Mouse (Mus musculus) ES-E14 (cell line): Measurements from ENCODE around the gene Arhgef2.

Experiments used
- CHD2 ChIP-seq: IDR thresholded peaks from 2 replicates; pipeline ENCODE4 v1.6.1; 2014; ENCODE audit warnings: mild to moderate bottlenecking, low read depth, low read length, inconsistent platforms
- HCFC1 ChIP-seq: IDR thresholded peaks from 2 replicates; pipeline ENCODE4 v1.6.1; 2012; ENCODE audit warnings: low read length, inconsistent platforms, borderline replicate concordance; ENCODE audit not compliant: insufficient read depth
- MAFK ChIP-seq: IDR thresholded peaks from 2 replicates; pipeline ENCODE4 v1.6.1; 2014; ENCODE audit warnings: mild to moderate bottlenecking, low read depth, low read length, inconsistent platforms; ENCODE audit not compliant: insufficient read depth
- ZC3H11A ChIP-seq: IDR thresholded peaks from 2 replicates; pipeline ENCODE4 v1.6.1; 2012; ENCODE audit warnings: low read depth, mild to moderate bottlenecking, inconsistent platforms, low read length, borderline replicate concordance
- ZNF384 ChIP-seq: IDR thresholded peaks from 2 replicates; pipeline ENCODE4 v1.6.1; 2012; ENCODE audit warnings: low read depth, low read length, inconsistent platforms

GRCm38 (mm10) chr3:88648452-88649168, 42.8 kb downstream of the Arhgef2 start:
- TF ChIP-seq ZC3H11A = no peak
- no peak for TF ChIP-seq ZNF384
- no peak for TF ChIP-seq MAFK
- no peak for TF ChIP-seq HCFC1
- no peak for TF ChIP-seq CHD2
